Comparison of ENCODE assay signal across 9 mouse cellular contexts in genomic region chr11:26962040-26962927, GRCm38 (mm10).
A peak's percentile ranks its signal among the peaks of the same experiment; 100 is the strongest.
DNase-seq lines count a peak whose midpoint lies in the region; ATAC-seq and TF ChIP-seq lines count a peak whose summit lies in the region.
"Had no signal": no experiment of that assay in that cellular context is flagged by ENCODE, and none has a peak within 500 bp of the region (broad histone marks: within the 10 kb centered on the region; RNA-seq: fewer than 3 reads in every experiment).

No protein-coding gene starts in this region.

- no peaks in the 10 kb centered on the region for H3K36me3 ChIP-seq in heart, adult 2 months (ENCODE audit: control insufficient read depth, insufficient read depth, low read length)
- no peaks in the 10 kb centered on the region for H3K36me3 ChIP-seq in stomach, embryonic 14.5 days (ENCODE audit: control insufficient read depth, insufficient read depth, low read length)
- no peaks in the 10 kb centered on the region for H3K36me3 ChIP-seq in stomach, postnatal 0 days (ENCODE audit: control insufficient read depth, insufficient read depth, low read length)
- no peaks in the 10 kb centered on the region for H3K36me3 ChIP-seq in hindbrain, embryonic 14.5 days (replicated peaks; ENCODE audit: control insufficient read depth, insufficient read depth)
- H3K36me3 ChIP-seq: liver, embryonic 13.5 days had no signal

- no peak for TF ChIP-seq CTCF in heart, adult 2 months (IDR thresholded peaks at IDR 0.05)
- TF ChIP-seq CTCF in stomach, postnatal 0 days (IDR thresholded peaks at IDR 0.05; ENCODE audit: low read depth), result no peak

- intact Hi-C loops in heart, adult 2 months (cut with DNase I), result loop anchor here (10.0 kb wide), 1 partner anchor 747 kb away; the partner anchor contains the start of gene 5730522E02Rik
- intact Hi-C loops in heart, postnatal 14 days (cut with DNase I), result no loop called here

- 51% methylated on average over 18 of the region's 18 CpGs for WGBS in heart, adult 2 months
- 42% methylated on average over 18 of the region's 18 CpGs for WGBS in stomach, embryonic 14.5 days
- 45% methylated on average over 18 of the region's 18 CpGs for WGBS in stomach, postnatal 0 days
- WGBS in hindbrain, embryonic 14.5 days, result 53% methylated on average over 18 of the region's 18 CpGs

- no peak overlapping the region for H3K9ac ChIP-seq in heart, adult 2 months (ENCODE audit: low read depth, low read length)
- no peak overlapping the region for H3K9ac ChIP-seq in stomach, embryonic 14.5 days (replicated peaks; ENCODE audit: low read depth, low read length)
- no peak overlapping the region for H3K9ac ChIP-seq in stomach, postnatal 0 days (ENCODE audit: low read length)
- no peak overlapping the region for H3K9ac ChIP-seq in hindbrain, embryonic 14.5 days
- H3K9ac ChIP-seq: liver, embryonic 13.5 days had no signal

- TF ChIP-seq POLR2A in heart, adult 2 months (IDR thresholded peaks at IDR 0.05; ENCODE audit: insufficient read depth, low read depth, low read length), result no peak

- no peaks in the 10 kb centered on the region for H3K9me3 ChIP-seq in stomach, embryonic 14.5 days (ENCODE audit: control insufficient read depth, low read depth, low read length)
- H3K9me3 ChIP-seq in stomach, postnatal 0 days (ENCODE audit: control insufficient read depth, low read length), result no peaks in the 10 kb centered on the region
- no peaks in the 10 kb centered on the region for H3K9me3 ChIP-seq in hindbrain, embryonic 14.5 days (ENCODE audit: control insufficient read depth, low read length)
- H3K9me3 ChIP-seq: liver, embryonic 13.5 days had no signal

- H3K4me2 ChIP-seq in stomach, embryonic 14.5 days (replicated peaks; ENCODE audit: low read depth, low read length), result no peak overlapping the region
- no peak overlapping the region for H3K4me2 ChIP-seq in stomach, postnatal 0 days (replicated peaks; ENCODE audit: low read depth)
- H3K4me2 ChIP-seq in hindbrain, embryonic 14.5 days (replicated peaks), result no peak overlapping the region
- H3K4me2 ChIP-seq: liver, embryonic 13.5 days had no signal

- H3K27ac ChIP-seq in heart, adult 2 months, result no peak overlapping the region
- 0 out of 2 replicates have a peak overlapping the region, but pooled peaks have one; percentile 48 for H3K27ac ChIP-seq in stomach, embryonic 14.5 days (ENCODE audit: low read length)
- H3K27ac ChIP-seq in stomach, postnatal 0 days (replicated peaks), result no peak overlapping the region
- H3K27ac ChIP-seq in hindbrain, embryonic 14.5 days, result 0 out of 2 replicates have a peak overlapping the region, but pooled peaks have one; percentile 52
- H3K27ac ChIP-seq: liver, embryonic 13.5 days had no signal

- no peak for ATAC-seq in stomach, embryonic 14.5 days (ENCODE audit: insufficient number of reproducible peaks, insufficient read depth, low FRiP score, low read depth)
- ATAC-seq in stomach, postnatal 0 days (ENCODE audit: low FRiP score, low TSS enrichment), result no peak
- peak; percentile 31; the same call in 1 of the 2 replicates for ATAC-seq in hindbrain, embryonic 14.5 days (ENCODE audit: low FRiP score)

- TF ChIP-seq EP300 in heart, adult 2 months (IDR thresholded peaks at IDR 0.05; ENCODE audit: insufficient read depth, low read depth, low read length), result no peak
- no peak for TF ChIP-seq EP300 in stomach, postnatal 0 days (optimal IDR thresholded peaks at IDR 0.05)

- no peak overlapping the region for H3K4me3 ChIP-seq in heart, adult 2 months
- H3K4me3 ChIP-seq in stomach, embryonic 14.5 days (ENCODE audit: low read depth, low read length), result no peak overlapping the region
- H3K4me3 ChIP-seq in stomach, postnatal 0 days (ENCODE audit: low read depth, low read length), result no peak overlapping the region
- H3K4me3 ChIP-seq in hindbrain, embryonic 14.5 days (replicated peaks; ENCODE audit: low read length), result no peak overlapping the region
- H3K4me3 ChIP-seq: liver, embryonic 13.5 days had no signal

- peak; percentile 3 to 18 for DNase-seq in heart, adult 2 months
- no peak for DNase-seq in heart, postnatal 14 days
- DNase-seq in stomach, postnatal 0 days (ENCODE audit: low spot score), result no peak
- peak; percentile 33 for DNase-seq in hindbrain, embryonic 14.5 days (ENCODE audit: low spot score)
- DNase-seq in natural killer cell, adult 2 months (ENCODE audit: low spot score in 2 of 2), result no peak
- no peak for DNase-seq in spleen, postnatal 14 days (ENCODE audit: low spot score in 2 of 2)
- DNase-seq in testis, postnatal 10 days (ENCODE audit: low spot score), result no peak

- no peaks in the 10 kb centered on the region for H3K79me2 ChIP-seq in heart, adult 2 months (replicated peaks; ENCODE audit: control insufficient read depth, insufficient read depth, low read length)

- H3K4me1 ChIP-seq in heart, adult 2 months (ENCODE audit: control insufficient read depth, insufficient read depth, low read length), result no peaks in the 10 kb centered on the region
- H3K4me1 ChIP-seq in stomach, embryonic 14.5 days (ENCODE audit: control insufficient read depth, insufficient read depth, low read length), result no peaks in the 10 kb centered on the region
- H3K4me1 ChIP-seq in stomach, postnatal 0 days (replicated peaks; ENCODE audit: control insufficient read depth, insufficient read depth), result no peaks in the 10 kb centered on the region
- peaks cover 6% of the 10 kb centered on the region; the same call in 1 of the 2 replicates for H3K4me1 ChIP-seq in hindbrain, embryonic 14.5 days (replicated peaks; ENCODE audit: control insufficient read depth, insufficient read depth, low read length)
- H3K4me1 ChIP-seq: liver, embryonic 13.5 days had no signal

- H3K27me3 ChIP-seq in heart, adult 2 months (ENCODE audit: control insufficient read depth, insufficient read depth, low read length), result no peaks in the 10 kb centered on the region
- H3K27me3 ChIP-seq in stomach, embryonic 14.5 days (ENCODE audit: control insufficient read depth, insufficient read depth, low read length), result no peaks in the 10 kb centered on the region
- H3K27me3 ChIP-seq in stomach, postnatal 0 days (ENCODE audit: control insufficient read depth, insufficient read depth, low read length), result no peaks in the 10 kb centered on the region
- H3K27me3 ChIP-seq in hindbrain, embryonic 14.5 days (ENCODE audit: control insufficient read depth, insufficient read depth, low read length), result no peaks in the 10 kb centered on the region
- H3K27me3 ChIP-seq: liver, embryonic 13.5 days had no signal

Comparison
In these comparisons a context has a peak if more than half of its experiments do, and no peak if none do; other contexts are left out.
1. DNase-seq: peak in heart, adult 2 months (2 of 2) and hindbrain, embryonic 14.5 days (single experiment); none in heart, postnatal 14 days (0 of 2), stomach, postnatal 0 days (single experiment), natural killer cell, adult 2 months (0 of 2), spleen, postnatal 14 days (0 of 2) and testis, postnatal 10 days (single experiment).
2. H3K27ac ChIP-seq: peak in stomach, embryonic 14.5 days (single experiment) and hindbrain, embryonic 14.5 days (single experiment); none in heart, adult 2 months (single experiment) and stomach, postnatal 0 days (single experiment).